11 mouse cellular contexts compared by ENCODE assay signal in genomic region chr7:57700370-57700769, GRCm38 (mm10).
DNase-seq lines count a peak whose midpoint lies in the region; ATAC-seq lines count a peak whose summit lies in the region.
"Had no signal": no experiment of that assay in that cellular context is flagged by ENCODE, and none has a peak within 500 bp of the region (broad histone marks: within the 10 kb centered on the region; RNA-seq: fewer than 3 reads in every experiment).

No protein-coding gene starts in this region.

- H3K27ac ChIP-seq in heart, embryonic 15.5 days, result peak overlapping the region; percentile 88
- H3K27ac ChIP-seq: embryonic facial prominence, embryonic 13.5 days; kidney, postnatal 0 days; limb, embryonic 13.5 days had no signal

- 0 out of 2 replicates have a peak overlapping the region, but pooled peaks have one; percentile 1 for H3K4me2 ChIP-seq in heart, embryonic 15.5 days
- H3K4me2 ChIP-seq: embryonic facial prominence, embryonic 13.5 days; limb, embryonic 13.5 days had no signal

- H3K4me1 ChIP-seq in heart, embryonic 15.5 days (replicated peaks), result peaks cover 17% of the 10 kb centered on the region

- peak; percentile 39 to 47 for DNase-seq in left cerebral cortex, adult 9 months (ENCODE audit: low spot score in 2 of 2)
- no peak for DNase-seq in left cerebral cortex, postnatal 10 days (ENCODE audit: extremely low spot score in 1 of 2, low spot score in 2 of 2)
- peak; percentile 67 for DNase-seq in adrenal gland, adult 2 months
- peak; percentile 60 for DNase-seq in adrenal gland, postnatal 36 days
- no peak for DNase-seq in MN1 (ENCODE audit: low spot score)
- no peak for DNase-seq in cerebellum, adult 8-10 months

- ATAC-seq in heart, embryonic 15.5 days (replicated peaks; ENCODE audit: insufficient number of reproducible peaks, insufficient read depth, low FRiP score, low read depth), result peak; percentile 88
- no peak for ATAC-seq in erythroid progenitor cell, adult 5-6 weeks (replicated peaks; ENCODE audit: low FRiP score, poor library complexity, severe bottlenecking)

- no peak overlapping the region for H3K9ac ChIP-seq in heart, embryonic 15.5 days
- H3K9ac ChIP-seq: embryonic facial prominence, embryonic 13.5 days; limb, embryonic 13.5 days had no signal

- WGBS in heart, embryonic 15.5 days, result 41% methylated on average over 7 of the region's 7 CpGs

- H3K36me3 ChIP-seq in heart, embryonic 15.5 days, result no peaks in the 10 kb centered on the region
- H3K36me3 ChIP-seq: embryonic facial prominence, embryonic 13.5 days; limb, embryonic 13.5 days had no signal

- no peaks in the 10 kb centered on the region for H3K9me3 ChIP-seq in heart, embryonic 15.5 days (replicated peaks)
- H3K9me3 ChIP-seq: embryonic facial prominence, embryonic 13.5 days; limb, embryonic 13.5 days had no signal

- H3K27me3 ChIP-seq in heart, embryonic 15.5 days, result no peaks in the 10 kb centered on the region
- H3K27me3 ChIP-seq: embryonic facial prominence, embryonic 13.5 days; limb, embryonic 13.5 days had no signal

- H3K4me3 ChIP-seq in heart, embryonic 15.5 days, result no peak overlapping the region
- H3K4me3 ChIP-seq: embryonic facial prominence, embryonic 13.5 days; limb, embryonic 13.5 days had no signal

- intact Hi-C loops in left cerebral cortex, postnatal 10 days (cut with DNase I), result no loop called here

Comparison
In these comparisons a context has a peak if more than half of its experiments do, and no peak if none do; other contexts are left out.
1. DNase-seq: peak in left cerebral cortex, adult 9 months (2 of 2), adrenal gland, adult 2 months (single experiment) and adrenal gland, postnatal 36 days (2 of 2); none in left cerebral cortex, postnatal 10 days (0 of 2), MN1 (single experiment) and cerebellum, adult 8-10 months (single experiment).